Mouse (Mus musculus) T-helper 17 cell (primary cell): Measurements from ENCODE around the gene Ssh3.
"Not testable (repeated sequence)": the region's sequence is repeated elsewhere in the genome, so short reads cannot be mapped to it uniquely, and the experiment has no call there.

ENCODE experiments used
- in situ Hi-C, 2 experiments: fragments of 300-600 bp; cut with MboI, MseI; formaldehyde crosslinking; loops; 1 replicate in 1 of 2; 2 replicates in 1 of 2; pipeline ENCODE4 v1.15.1; 2025; ENCODE audit warnings: high pct_unique_total_duplicates in 2 of 2

Gene Ssh3

DNA sequence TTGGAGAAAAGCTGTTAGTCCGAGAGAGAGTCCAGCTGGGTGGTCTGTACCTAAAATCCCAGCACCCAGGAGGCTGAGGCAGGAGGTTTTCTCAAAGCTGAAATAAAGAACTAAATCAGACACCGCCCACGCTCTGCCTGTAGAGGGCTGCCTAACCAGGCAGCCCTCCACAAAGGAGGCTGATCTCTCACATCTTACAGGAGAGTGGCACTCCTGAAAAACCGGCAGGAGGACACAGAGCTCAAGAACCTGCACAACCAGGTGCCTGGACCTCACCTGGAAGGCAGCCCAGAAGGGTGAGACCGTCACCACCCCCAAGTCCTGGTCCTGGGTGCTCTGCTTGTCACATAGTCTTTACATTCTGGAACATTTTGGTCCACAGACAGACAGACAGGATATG, 28.9 kb upstream of the Ssh3 start:
- in situ Hi-C loops, result no loop called here

DNA sequence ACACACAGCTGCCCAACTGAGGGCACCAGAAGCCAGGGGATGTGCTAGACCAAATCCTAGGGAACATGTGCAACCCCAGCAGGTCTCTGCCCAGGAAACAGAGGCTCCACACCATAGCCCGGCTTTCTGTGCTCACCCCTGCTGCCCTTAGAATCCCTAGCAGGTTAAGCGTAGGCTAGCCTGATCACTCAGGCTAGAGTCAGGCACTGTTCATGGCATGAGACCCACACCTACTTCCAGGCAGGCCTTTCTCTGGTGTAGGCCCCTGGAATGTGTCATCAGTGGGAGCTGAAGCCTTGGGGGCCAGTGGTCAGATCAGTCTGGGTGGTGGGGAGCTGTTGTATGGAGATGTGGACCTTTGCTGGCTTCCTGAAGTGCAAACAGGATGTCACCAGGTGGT, 27.6 kb upstream of the Ssh3 start:
- in situ Hi-C loops, result no loop called here

DNA sequence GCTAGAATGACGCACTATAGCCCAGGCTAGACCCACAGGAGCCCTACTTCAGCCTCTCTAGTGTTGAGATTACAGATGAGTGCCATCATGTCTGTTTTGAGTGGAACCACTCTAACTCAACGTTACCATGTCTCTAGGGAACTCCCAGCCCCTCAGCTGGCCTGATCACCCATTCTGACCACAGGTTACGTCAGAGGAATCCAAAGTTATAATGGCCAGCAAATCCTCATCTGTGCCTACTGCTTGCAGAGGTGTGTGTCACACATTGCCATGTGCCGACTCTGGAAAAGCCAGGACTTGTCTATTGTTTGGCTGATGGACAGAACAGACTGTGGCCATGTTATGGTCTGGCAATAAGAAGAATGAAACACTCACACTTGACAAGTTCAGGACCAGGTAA, 26.4 kb upstream of the Ssh3 start:
- in situ Hi-C loops, result no loop called here

DNA sequence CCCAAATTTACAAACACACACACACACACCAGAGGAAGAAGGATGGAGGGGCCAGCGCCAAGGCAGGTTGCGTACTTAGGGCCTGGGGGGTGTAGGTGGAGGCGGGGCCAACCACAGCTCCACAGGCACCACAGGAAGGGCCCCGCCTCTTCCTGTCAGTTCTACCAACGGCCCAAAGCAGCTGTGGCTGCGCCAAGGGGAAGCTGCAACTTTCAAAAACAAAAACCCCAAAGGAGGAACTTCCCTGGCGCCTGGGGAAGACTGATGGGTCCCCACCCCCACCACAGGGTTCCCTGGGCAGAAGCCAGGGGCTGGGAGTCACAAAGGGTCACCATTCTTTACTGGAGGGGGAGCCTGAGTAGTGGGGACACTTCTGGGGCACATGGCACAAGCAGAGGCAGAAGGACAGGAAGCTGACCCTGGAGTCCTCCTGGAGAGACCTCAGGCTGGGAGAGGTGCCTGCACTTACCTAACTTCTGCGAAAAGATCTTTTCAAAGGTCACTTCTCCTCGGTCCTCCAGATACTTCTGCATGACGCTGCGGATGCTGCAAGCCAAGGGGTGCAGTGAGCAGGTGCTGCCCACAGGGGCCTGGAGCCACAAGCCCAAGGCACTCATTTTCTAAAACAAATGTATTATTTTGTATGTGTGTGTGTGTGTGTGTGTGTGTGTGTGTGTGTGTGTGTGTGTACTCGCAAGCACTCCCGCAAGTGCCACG, 25.6 kb upstream of the Ssh3 start:
- in situ Hi-C loops, result no loop called here

DNA sequence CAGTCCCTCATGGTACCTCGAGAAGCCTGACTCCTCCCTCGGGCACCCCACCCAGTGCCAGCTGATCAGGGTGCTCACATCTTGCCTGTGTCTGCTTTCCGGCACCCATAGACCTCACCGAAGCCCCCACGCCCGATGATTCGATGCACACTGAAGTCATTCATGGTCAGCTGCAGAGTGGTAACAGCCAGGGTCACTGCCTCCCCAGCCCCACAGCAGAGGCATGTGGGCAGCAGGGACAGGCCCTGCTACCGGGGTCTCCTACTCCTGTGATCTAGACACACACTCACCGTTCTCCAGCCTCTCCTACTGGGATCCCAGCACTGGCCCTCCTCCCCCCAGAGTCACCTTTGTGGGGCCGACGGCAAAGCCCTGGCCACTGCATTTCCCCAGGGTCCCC, 22.2 kb upstream of the Ssh3 start:
- in situ Hi-C loops, result no loop called here

DNA sequence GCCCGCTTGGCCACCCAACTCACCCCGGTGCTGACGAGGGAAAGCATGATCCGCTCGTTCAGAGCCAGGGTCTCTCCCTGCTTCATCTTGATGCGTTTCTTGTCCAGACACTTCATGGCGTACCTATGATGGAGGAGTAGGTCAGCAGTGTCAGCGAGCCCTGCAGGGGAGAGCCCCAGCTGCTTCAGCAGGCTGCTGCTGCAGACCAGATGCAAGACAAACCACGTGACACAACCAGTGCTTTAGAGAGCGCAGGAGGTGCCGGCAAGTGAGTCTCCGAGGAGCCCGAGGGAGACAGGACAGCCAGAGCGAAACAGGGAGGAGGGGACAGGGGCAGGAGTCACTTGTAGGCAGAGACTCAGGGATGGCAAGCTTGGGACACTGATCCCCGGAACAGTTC, 21.8 kb upstream of the Ssh3 start:
- in situ Hi-C loops, result no loop called here

DNA sequence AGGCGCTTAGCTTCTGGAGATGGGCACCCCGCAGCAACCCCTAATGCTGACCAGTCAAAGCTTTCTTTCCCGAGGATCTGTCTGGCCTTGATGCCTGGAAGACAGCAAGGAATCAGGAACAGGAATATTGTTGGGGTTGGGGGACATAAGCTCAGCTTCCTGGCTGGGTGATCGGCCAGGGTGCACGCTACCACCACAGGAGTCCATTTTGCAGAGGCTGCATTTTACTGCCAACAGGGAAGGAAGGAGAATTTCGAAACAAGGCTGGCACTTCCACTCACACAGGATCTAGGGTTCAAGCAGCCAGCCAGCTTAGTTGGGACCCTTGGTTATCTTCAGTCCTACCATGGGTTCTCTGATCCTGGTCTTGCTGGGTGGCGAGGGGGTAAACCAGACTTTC, 14.7 kb upstream of the Ssh3 start:
- in situ Hi-C loops, result no loop called here

DNA sequence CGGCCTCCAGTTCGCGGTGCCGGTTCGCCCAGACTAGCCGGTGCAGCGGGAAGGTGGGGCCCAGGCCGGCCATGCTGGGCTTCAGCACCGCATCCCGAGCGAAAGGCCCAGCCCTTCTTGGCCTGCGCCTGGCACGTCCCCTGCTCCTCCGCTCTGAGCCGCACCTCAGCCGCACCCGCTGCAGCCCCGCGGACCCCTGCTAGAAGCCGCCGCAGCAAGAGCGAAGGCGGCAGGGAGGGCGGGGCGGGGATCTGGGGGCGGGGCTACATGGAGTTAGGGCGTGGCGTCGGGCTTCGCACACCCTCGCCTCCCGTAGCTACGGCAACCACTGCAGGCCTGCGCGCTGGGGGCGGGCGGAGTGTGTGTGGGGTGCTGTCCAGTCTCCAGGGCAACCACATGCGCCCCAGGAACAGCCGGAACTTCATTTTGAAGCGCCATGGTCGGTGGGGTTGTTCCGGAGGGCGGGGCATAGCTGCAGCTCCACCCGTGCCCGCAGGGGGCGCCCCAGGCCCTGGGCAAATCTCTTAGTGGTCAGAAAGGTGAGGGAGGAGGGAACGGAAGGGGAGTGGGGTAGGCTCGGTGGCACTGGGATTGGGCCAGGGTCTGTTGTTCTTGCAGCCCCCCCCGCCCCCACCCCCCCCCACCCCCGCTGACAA, 14.0 kb upstream of the Ssh3 start, which contains the start of gene Ankrd13d:
Gene Ankrd13d, minus strand, starts transcription at position 240 of the 656 bp plus-strand sequence.
- in situ Hi-C loops, result no loop called here

DNA sequence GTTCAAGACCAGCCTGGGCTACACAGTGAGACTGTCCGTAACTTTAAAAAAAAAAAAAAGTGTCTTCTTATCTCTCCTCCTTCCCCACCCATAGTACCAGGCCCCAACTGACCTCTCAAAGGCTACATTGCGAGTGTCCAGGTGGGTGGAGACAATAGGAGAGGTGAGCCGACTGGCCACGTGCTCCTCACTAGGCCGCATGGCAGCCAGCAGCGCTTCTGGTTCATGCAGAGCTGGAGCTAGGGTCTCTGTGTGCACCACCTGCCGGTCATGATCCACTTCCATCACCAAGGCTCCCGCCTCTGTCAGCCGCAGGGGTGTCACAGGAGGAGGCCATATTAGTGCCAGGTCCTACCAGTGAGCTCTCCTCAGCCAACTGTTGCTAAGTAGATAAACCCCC, 11.4 kb upstream of the Ssh3 start:
- in situ Hi-C loops, result no loop called here

DNA sequence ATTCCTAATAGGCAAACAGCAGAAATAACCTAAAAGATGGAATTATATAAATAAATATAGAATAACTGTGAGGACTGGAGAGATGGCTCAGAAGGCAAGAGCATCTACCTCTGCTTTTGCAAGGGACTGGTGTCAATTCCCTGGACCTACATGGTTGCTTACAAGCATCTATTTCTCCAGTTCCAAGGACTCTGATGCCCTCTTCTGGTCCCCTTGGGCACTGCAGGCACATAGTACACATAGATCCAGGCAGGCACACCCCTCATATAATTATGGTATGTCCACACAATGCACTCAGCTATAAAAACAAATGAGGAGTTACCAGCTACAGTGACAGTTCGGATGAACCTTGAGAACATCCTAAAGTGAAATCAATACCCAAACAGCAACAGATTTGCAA, 10.5 kb upstream of the Ssh3 start:
- in situ Hi-C loops, result no loop called here

DNA sequence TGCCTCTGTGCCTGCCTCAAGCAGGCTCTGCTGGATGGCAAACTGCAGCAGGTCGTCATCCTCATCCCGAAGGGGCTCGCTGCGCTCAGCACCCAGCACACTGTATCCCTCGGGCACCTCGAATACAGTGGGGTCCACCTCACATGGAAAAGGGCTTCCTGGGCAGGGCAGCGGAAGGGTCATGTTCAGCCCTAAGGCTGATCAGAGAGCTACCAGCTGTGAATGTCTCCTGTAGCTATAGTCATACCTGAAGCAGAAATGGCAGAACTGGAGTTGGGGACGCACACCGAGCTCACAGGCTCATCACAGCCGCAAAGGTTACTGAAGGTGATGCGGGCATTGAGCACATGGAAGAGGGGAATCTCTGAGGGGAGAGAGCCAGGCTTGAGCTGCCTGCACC, 2.0 kb upstream of the Ssh3 start:
- in situ Hi-C loops, result no loop called here

DNA sequence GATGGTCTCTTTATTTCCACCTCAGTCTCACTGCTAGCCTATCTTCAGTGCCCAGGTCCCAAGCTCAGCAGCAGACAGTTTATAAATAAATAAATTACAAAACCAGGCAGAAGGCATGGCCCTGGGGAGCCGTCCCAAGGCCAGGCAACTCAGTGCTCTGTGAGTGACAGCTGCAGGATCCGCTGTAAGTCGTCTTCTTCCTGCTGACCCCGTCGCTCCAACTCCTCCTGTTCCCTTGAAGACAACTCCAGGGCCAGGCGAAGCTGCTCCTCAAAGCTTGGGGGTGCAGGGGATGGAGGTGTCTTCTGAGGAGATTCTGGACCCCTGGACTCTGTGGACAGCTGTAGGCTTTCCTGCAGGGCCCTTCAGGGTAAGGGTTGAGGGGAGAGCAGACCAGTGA, 1.2 kb upstream of the Ssh3 start:
- in situ Hi-C loops, result no loop called here

DNA sequence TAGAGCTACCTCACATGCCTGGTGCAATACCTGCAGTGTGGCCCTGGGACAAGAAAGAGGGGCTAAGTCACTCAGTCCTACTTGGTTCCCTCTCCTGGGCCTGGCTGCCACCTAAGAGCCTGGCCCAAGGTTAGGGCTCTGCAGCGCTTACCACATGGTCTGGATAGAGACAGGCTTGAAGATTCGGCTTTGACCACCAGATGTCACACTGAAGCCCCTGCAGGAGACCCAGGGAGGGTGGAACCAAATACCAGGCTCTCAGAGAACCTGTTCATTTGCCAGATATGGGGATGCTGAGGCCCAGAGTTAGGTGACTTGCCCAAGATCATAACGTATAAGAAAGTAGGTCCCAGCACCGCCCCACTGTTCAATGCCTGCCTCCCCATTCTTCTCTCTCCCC, 3.0 kb downstream of the Ssh3 start:
- in situ Hi-C loops, result loop anchor here (5.0 kb wide), 1 partner anchor 46 kb away; no protein-coding TSS in a partner anchor

DNA sequence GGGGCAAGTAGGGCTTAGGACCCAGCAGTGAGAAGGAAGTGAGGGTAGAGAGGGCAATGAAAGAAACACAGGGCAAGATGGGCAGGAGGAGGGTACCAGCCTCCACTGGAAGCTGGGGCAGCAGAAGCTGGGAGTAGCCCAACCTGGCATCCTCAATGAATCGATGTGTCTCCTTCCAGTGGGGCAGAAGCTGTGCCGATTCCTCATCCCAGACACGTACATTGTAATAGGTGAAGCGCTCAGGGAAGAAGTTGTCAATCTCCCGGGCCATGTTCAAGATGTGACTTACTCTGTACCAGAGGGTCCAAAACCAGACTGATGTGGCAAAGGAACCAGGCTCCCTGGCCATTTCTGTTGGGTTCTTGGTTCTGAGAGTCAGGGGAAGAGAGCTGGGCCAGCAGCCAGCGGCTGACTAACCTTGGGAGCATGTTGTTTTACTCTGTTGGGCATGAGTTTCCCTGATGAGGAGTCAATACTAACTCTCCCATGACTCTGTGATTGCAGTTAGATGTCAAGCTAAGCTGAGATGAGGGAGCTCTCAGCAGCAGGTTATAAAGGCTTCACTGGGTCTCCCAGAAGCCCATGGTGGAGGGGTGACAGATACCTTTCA, 4.7 kb downstream of the Ssh3 start:
- in situ Hi-C loops, result no loop called here

DNA sequence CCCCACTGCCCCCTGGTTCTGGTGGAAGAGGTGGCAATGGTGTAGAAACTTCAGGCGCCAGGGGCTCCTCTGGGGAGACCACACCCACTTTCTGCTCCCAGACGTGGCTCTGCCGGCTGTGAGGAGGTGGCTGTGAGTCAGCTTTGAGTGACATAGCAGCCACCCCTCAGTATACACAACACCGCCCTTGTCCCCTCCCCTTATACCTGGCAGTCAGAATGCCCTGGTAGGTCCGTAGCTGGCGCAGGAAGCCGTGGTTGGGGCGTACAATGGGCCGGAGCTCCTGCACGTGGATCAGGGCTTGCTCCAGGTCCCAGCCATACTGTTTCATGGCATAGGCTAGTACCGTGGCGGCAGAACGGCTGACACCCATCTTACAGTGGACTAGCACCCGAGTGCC, 5.3 kb downstream of the Ssh3 start:
- in situ Hi-C loops, result no loop called here

DNA sequence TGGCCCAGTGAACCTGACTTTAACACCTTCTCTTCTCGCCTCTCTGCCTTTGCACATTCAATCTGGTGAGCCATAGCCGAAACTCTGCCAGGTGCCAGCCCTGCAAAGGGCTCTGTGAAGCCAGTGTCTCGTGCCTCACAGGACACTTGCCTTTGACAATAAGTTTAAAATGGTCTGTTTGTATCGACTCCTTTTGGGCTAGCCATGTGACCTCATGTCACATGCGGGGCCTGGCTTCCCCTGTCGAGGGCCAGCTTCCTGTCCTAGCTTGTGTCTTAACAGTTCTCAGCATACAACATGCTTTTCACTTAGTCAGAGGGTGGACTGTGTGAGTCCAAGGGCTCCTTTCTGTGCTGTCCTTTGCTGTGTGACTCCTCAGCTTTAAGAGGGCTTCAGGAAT, 6.2 kb downstream of the Ssh3 start:
- in situ Hi-C loops, result no loop called here

DNA sequence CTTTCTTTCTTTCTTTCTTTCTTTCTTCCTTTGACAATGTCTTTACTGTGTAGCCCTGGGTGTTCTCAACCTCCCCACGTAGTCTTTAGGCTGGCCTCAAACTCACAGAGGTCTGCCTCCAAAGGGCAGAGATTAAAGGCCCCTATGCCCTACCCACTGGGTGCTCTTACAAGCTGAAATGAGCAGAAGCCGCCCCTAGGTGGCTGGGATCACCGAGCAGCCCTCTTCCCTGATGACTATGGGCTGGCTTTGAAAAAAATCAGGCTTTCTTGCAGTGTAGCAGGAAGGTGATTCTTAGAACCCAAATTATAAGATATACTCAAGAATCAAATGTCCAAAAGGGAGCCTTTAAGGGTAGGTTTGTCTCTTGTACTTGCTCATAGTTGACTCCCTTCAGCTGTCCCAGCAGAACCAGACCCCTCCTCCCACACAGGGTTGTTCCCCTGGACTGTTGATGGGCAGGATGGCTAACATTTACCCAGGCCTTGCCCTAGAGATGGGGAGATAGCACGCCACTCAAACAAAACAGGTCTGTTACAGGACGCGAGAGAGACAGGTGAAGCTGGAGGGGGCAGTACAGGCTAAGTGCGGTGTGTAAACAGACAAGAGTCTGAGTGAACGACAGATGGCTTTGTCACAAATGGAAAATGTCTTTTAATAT, 7.8 kb downstream of the Ssh3 start:
- in situ Hi-C loops, result no loop called here

DNA sequence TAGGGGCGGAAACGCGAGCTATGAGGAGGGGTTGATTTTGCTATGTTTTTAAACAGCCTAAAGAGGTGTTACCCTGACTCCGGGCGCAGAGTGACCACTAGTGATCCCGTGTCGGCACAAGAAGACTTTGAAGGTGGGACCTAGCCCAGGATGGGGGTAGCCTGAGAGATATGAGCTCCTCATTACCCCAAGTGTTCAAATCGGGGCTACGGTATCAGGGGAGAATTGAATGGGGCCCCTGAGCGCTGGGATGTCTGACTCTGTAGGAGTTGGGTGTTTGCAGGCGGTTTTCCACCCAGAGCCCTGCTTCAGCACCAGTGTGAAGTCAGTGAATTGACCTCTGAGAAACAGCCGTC, 11.1 kb downstream of the Ssh3 start:
- in situ Hi-C loops, result no loop called here

DNA sequence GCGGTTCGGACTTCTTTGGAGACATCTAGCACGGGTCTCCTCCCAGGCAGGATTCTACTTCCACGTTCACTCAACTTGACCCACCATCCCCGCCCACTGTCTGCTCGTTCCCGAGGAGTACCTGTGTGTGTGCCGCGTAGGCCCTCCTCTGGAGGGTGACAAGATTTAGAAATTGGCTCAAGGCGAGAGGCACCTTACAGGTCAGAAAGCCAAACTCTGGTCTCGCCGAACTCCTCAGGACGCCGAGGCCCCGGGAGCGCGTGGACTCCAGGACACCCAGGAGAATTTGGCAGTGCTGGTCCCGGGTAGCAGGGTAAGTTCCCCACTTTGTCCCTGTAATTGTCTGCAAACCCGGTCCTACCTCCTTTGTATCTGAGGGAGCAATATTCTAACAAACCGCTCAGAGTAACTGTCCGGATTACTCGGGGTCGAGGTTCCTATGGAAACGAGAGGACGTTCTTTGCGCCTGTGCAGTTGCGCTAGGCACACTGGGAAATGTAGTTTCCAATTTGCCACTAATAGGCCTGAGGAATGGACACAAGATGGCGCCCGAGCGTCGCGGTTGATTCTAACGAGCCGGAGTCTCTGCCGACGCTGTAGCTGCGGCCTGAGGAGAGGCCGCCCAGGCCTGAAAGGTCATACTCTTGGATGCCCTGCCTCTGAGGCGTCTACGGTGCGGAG, 11.6 kb downstream of the Ssh3 start:
- in situ Hi-C loops, result no loop called here

DNA sequence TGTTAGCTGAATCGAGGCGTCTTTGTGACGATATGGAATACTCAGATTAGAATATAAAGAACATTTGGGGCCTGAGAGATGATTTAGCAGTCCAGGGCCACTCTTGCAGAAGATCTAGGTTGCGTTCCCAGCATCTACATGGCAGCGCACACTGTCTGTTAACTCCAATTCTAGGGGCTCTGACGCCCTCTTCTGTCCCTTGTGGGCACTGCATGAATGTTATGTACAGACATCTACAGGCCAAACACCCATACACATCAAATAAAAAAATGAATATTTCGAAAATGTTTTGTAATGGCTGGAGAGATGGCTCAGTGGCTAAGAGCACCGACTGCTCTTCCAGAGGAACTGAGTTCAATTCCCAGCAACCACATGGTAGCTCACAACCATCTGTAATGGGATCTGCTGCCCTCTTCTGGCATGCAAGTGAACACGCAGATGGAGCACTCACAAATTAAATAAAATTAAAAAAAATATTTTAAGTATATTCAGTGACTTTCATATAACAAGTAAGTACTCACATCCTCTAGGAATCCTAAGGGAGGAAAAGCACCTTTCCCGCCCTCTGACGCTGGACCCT, 13.3 kb downstream of the Ssh3 start:
- in situ Hi-C loops, result no loop called here

DNA sequence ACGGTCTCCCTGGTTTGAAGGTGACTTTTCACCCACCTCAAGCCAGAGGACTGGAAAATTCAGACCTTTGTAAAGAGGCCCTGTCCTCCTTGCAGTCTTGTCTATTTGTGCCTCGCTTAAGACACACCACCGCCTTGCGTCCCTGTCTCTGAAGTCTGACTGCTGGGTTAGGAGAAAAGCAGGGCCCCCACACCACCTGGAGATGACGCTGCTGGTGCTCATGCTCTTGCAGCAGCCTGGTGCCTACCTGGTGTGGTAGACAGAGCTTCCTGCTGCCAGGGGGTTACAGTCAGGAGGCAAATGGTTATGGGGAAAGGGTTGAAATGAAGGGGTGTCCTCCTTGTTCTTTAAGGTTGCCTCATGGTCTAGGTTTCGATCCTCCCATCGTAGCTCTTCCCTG, 14.8 kb downstream of the Ssh3 start:
- in situ Hi-C loops, result no loop called here

DNA sequence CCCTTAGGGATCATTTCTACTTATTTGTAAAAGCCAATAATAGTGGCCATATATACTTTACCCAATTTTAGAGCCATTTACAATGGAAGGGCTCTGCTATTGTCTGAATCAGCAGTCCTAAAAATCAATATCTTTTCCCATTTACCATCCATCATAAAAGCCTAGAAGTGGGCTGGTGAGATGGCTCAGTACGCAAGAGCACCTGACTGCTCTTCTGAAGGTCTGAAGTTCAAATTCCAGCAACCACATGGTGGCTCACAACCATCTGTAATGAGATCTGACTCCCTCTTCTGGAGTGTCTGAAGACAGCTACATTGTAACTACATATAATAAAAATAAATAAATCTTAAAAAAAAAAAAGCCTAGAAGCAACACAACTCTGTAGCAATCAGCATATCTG, 20.3 kb downstream of the Ssh3 start:
- in situ Hi-C loops, result not testable (repeated sequence)
